Mouse (Mus musculus) inflammation-experienced regulatory T-cells, adult 6 months (primary cell): ENCODE results near the gene Cxadr. TPM values are rescaled to one million over a fixed set of nuclear protein-coding genes. Genes with fewer than 3 reads are reported as not detected.
"Not testable (repeated sequence)": the region's sequence is repeated elsewhere in the genome, so short reads cannot be mapped to it uniquely, and the experiment has no call there.

Experiments used
- ATAC-seq: one replicate; pipeline ENCODE4 v1.8.0; 2017
- polyA plus RNA-seq, 3 experiments: library from polyadenylated mRNA; unstranded; fragments of 100-300 nt; shearing (Covaris generic); gene quantifications; one replicate each; pipeline ENCODE4 v1.2.1; 2017

Gene Cxadr
- polyA plus RNA-seq, 3 experiments from 2014 or later = 0.65 to 1.5 (median 1.1) TPM

GRCm38 (mm10) chr16:78307476-78308192 is 6.3 kb downstream of the Cxadr start:
- no peak for ATAC-seq

- no peak for ATAC-seq
Observed at GRCm38 (mm10) chr16:78309258-78309657, 8.0 kb downstream of the Cxadr start.

GRCm38 (mm10) chr16:78313135-78313887 is 12.0 kb downstream of the Cxadr start:
- no peak for ATAC-seq

DNA sequence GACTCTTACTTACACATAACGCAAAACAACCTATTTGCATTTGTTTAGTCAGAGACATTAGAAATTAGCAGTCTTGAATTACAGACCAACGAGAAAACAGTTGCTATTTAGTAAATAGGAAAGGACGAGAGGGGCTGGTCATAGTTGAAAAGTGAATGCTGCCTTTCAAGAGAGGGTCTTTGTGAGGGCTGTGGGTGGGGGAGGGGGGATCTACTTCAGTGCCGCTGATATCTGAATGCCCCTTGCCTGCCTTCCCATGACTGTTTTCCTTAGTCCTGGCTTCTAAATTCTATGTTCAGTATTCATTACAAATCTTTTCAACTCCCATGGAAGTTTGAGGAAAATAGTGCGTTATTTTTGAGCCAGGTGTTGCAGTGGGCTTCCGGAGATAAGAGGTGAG is 12.7 kb downstream of the Cxadr start:
- ATAC-seq = no peak

DNA sequence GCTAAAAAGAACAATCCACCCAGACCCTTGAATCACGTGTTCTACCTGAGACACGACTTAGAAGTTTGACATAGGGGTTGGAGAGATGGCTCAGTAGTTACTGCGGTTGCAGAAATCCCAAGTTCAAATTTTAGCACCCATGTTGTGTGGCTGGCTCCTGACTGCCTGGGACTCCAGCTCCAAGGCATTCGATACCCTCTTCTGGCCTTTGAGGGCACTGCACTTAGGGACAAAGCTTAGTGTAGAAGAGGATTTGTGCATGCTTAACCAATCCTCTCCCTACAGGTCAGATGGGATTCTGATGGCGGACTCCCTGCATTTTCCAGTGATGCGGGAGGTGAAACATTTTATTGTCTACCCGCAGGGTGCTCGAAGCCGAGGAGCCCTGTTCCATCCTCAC is 15.6 kb downstream of the Cxadr start:
- peak; percentile 63 for ATAC-seq

DNA sequence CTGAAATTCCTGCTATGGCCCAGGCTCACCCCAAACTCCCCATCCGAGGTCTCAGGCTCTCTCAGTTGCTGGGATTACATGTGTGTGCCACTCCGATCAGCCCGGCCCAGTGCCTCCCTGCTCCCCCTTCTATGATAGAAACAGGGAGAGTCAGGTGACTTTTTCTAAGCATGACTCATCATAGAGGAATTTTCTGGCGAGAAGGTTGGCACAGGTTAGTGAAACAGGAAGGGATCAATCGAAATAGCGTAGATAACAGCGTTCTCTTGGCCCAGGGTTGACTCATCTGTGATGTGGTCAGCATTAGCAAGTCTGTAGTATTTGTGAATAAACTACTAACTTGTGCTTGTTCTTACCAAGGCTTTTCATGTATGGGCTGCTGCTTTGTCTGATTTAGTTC is 16.7 kb downstream of the Cxadr start:
- ATAC-seq = no peak

GRCm38 (mm10) chr16:78319711-78320110 is 18.4 kb downstream of the Cxadr start:
- ATAC-seq = no peak

GRCm38 (mm10) chr16:78321559-78321958 is 20.3 kb downstream of the Cxadr start:
- no peak for ATAC-seq

GRCm38 (mm10) chr16:78322140-78322539 is 20.9 kb downstream of the Cxadr start:
- no peak for ATAC-seq

DNA sequence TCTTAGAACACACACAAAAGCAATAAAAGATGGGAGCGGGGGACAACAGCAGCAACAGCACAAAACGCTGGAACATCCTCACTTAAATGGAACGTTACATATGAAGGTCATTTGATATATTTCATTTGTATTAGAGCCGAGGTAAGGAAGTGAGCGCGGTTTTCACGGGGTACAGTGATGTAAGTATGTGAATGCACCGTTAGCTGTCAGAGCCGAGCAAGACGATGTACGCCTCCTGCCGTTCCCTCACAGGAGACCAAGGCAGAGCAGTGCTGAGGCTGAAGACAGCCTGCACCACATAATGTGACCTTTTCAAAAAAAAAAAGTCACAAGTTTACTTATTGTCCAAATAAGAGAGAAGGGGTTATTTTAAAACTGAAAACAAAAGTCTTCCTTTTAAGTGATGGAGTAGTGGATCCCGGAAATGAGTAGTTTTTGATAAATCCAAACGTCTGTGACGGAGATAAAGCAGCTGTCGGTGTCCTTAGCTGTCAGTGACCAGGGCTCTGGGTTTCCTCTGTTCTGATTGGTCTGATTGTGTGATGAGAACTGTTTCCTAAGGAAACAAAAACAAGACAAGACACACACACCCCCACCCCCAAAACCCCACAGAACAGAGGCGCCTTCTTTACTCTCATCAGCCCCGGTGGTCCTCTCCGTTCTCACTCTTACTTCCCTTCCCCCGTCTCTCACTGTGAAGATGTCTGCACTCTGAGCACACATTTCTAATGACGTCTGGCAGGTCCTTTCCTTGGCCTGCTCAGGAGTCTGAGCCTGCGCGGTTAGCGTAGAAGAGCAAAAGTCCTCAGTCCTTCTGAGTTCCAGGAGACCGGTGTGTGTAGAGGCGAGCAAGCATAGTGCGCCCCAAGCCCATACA is 24.9 kb downstream of the Cxadr start:
- no peak for ATAC-seq

DNA sequence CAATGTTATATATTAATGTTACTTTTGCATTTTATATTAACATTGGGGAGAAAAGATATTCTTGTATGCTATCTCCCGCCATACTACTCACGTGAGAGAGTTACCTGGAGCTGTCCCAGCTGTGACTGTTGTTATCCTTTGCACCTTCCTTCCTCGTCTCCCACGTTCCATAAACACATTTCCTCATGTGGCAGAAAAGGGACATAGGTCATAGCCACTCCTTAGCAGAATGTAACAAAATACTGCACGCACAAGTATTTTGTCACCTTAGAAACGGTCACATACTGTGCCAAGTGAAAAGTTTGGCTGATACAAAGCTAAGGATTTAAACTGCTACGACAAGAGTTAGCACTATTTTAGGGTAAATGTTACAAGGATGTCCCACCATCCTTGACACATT is 26.3 kb downstream of the Cxadr start:
- no peak for ATAC-seq

- no peak for ATAC-seq
Observed at GRCm38 (mm10) chr16:78327999-78328398, 26.7 kb downstream of the Cxadr start.

DNA sequence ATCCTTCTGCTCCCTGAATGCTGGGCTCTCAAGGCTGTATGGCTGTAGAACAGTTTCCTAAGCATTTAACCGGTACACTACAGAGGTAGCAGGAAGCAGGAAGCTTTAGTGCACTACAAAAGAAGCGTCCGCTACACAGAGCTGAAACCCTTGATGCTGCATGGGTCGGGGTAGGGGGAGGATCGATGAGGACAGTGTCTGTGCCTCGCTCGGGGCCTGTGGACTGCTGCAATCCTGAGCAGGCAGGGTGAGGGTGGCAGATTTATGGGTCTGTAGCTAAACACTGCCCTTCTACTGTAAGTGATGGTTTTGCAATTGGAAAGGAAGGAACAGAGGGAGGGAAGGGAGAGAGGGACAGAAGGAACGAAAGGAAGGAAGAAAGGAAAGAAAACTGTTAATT is 35.9 kb downstream of the Cxadr start:
- no peak for ATAC-seq

DNA sequence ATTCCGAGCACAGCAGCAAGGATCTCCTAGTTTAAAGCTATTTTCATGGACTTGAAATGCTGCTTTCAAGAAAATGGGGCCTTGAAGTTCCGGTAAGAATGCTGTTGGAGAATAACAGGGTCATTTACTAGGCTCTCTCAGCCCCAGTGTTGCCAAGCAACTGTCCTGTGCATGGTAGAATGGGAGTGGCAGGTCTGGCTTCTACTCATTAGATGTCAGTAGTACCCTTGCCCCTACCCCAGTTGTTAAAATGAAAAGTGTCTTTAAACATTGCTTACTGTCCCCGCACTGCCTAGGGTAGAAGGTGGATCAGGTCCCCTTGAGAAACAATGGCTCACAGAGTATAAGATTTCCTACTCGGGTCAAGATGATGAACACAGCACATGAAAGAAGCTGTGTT is 40.1 kb downstream of the Cxadr start:
- ATAC-seq = no peak

DNA sequence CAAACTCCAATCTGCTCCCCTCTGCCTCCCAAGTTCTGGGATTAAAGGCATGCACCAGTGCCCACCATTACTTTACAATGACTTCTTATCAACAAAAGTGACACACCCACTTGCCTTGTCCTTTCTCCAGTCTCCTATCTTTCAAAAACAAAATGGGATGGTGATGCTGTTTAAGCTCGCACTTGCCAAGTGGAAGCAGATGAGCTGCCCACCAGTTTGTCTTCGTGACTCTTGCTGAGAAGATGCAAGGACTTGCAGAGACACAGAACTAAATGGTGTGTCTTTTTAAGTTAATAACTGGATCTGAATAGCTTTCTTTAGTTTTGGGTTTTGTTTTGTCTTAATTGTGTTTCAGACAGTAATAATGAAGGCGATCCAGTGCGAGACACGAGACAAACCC is 41.5 kb downstream of the Cxadr start:
- no peak for ATAC-seq

DNA sequence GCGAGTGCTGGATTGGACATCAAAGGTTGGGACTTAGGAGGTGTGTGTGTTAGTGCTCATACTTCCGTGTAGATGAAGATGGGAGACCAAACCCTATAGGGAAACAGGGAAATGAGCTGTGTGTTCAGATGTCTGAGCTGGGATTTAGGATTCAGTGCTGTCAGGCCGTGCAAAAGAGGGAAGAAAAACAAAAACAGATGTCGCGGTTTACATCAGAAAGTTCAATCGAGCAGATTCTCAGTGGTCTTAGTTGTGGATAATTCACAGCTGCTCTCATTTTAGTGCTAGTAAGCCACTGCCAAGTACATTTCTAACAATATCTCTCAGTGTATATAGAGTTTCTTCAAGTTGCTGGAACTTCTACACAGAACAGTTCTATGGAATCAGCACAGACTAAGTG is 42.5 kb downstream of the Cxadr start:
- no peak for ATAC-seq

- no peak for ATAC-seq
Observed at GRCm38 (mm10) chr16:78346662-78347327, 45.5 kb downstream of the Cxadr start.

DNA sequence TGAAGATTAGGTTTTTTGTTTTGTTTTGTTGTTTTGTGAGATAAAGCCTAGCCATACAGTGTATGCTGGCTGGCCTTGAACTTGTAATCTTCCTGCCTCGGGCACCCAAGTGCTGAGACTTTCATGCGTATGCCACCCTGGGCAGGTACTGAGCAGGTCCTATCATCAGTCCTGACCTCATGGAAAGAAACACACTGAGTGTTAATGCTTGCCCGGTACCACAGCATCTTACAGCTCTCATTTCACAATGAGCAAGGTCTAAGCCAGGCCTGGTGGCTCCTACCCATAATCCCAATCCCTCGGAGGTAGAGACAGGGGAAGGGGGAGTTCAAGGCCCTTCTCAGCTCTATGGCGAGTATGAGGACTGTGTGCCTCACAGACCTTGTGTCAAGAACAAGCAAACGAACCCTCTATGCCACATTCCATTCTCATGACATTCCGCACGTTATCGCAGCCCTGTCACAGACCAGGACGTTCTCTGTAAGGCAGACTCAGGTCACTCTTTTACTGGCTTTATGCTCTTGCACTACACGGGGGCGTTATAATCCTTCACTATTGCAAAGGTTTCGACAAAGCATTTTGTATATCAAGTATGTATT is 46.1 kb downstream of the Cxadr start:
- no peak for ATAC-seq

- ATAC-seq = no peak
Observed at GRCm38 (mm10) chr16:78357757-78358156, 56.5 kb downstream of the Cxadr start.

DNA sequence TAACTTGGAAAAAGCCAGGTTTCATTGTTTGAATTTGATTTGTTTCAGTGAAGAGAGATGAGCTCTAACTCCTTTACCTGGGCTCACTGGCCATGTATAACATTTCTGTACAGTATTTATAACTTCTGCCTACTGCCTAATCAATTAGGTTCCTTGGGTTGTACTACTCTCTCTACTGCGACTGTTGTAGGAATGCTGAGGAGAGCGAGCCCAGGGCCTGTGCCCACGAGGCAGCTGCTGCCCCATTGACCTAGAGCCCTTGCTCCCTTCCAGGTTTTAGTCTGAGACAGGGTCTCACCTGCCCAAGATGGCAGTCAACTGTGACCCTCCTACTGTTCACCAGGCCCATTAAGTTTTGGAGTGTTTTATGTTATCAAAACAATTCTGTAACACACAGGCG is 60.2 kb downstream of the Cxadr start:
- ATAC-seq = no peak

DNA sequence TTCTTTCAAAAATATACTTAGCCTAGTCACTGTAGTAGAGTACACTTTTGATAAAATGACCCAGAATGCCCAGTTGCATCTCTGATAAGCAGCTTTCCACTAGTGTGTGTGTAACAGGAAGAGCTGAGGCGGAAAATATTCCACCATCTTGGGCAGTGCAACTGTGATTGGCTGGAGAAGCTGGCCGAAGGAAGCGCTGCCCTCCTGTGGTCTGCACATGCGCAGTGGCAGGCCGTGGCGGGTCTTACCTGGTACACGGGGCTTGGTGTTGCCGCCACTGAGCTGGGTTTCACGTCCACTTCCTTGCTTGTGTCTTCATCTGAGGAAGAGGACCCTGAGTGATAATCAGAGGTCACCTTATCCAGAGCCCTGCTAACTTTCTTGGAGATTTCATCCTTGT is 63.3 kb downstream of the Cxadr start:
- not testable (repeated sequence) for ATAC-seq

DNA sequence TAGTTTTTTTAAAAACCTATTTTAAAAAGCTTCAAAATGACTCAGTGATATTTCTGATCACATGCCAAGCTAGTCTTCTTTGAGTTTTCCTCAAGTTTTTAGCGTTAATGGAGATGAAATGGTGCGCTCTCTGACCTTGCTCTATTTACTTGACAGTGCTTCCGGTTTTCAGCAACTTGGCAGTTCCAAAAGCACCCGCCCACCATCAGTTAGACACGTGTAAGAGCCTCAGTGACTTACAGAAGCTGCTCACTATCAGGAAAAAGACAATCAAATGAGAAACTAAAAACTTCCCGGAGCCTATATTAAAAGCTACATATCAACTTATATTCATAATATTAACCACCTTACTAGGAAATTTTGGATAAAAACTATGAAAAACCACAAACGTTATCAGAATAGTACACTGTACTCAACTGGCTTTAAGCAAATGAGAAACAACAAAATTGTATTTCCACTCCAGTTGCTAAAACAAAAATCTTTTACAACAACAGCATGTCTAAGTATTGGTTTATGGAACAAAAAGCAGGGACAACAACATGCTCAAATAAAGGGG is 70.3 kb downstream of the Cxadr start:
- peak; percentile 27 for ATAC-seq
